Mouse (Mus musculus): Measurements from ENCODE around the gene Lclat1. TPM values are rescaled to one million over a fixed set of nuclear protein-coding genes. Genes with fewer than 3 reads are reported as not detected.

The Lclat1 gene
- total and polyA plus RNA-seq, 3 experiments = 6.3 to 9.6 (median 7.0) TPM

DNA sequence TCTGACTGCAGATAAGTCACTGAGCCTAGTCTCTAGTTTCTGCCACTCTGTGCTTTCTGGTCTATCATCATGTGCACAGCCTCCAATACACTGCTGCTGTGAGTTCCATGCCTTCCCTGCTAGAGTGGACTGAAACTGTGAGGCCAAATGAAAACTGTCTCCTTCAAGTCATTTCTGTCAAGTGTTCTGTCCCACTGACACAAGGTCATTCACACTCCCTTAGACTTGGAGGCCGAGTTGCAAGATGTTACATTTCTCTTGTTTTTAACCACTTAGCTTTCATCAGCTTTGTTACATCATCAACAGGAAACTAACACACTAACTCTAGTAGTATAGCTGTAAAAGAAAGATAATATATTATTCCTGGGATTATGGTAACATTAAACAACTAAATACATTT lies 9.1 kb upstream of the Lclat1 start:
- Histone ChIP-seq H3K36me3 (replicated peaks in 1 of 2; ENCODE audit: control insufficient read depth in 1 of 2, insufficient read depth in 1 of 2, low read length in 1 of 2) (no peaks in the 10 kb centered on the region), H3K9me3 (replicated peaks; ENCODE audit: low read length) (peaks cover 2% of the 10 kb centered on the region), H3K4me3 (replicated peaks in 1 of 3; ENCODE audit: low read depth in 2 of 3, low read length in 2 of 3, poor library complexity in 1 of 3) (no peak overlapping the region), H3K9ac (ENCODE audit: insufficient read depth, low read depth) (no peak overlapping the region), H3K4me1 (ENCODE audit: control insufficient read depth in 1 of 2, insufficient read depth in 2 of 2) (peaks cover 3 to 16% of the 10 kb centered on the region in 2 experiments; a peak in 2 of 4 replicates), H3K79me2 (replicated peaks; ENCODE audit: control insufficient read depth, extremely low read depth, insufficient read depth, poor library complexity, severe bottlenecking) (no peaks in the 10 kb centered on the region), H3K4me2 (ENCODE audit: insufficient read depth, low read depth, poor library complexity, severe bottlenecking) (no peak overlapping the region), H3K27ac (ENCODE audit: insufficient read depth, low read depth) (no peak overlapping the region), H3K27me3 (replicated peaks) (no peaks in the 10 kb centered on the region)
- dilution Hi-C loops (cut with MboI; ENCODE audit: extremely low pct_ligation_motif_present, extremely low pct_unique_long_range_greater_than_20kb, low sequenced_read_pairs) (no loop called here), in situ Hi-C loops (cut with MboI; ENCODE audit: low pct_ligation_motif_present, low pct_unique_long_range_greater_than_20kb, low sequenced_read_pairs) (no loop called here)
- DNase-seq (ENCODE audit: extremely low read depth) = no peak
- no peak for TF ChIP-seq RCOR1 (conservative IDR thresholded peaks at IDR 0.05; ENCODE audit: low read depth, low read length)

DNA sequence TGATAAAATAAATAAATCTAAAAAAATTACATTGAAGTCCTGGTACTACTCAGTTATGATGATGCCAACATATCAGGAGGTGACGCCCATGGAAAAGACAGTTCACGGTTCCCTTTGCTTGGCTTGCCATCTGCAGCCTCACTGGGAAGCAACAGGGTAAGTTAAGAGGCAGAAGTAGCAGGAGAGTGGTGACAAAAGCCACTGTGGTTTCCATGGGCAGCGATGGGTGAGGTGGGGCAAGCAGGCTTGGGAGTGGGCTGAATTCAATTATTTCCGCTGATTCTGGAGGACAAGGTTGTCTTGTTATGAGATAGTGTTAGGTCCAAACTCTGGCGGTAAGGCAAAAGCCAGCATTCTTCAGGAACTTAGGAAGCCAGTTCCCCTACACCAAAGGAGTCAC lies 7.4 kb upstream of the Lclat1 start:
- Histone ChIP-seq H3K36me3 (replicated peaks in 1 of 2; ENCODE audit: control insufficient read depth in 1 of 2, insufficient read depth in 1 of 2, low read length in 1 of 2) (no peaks in the 10 kb centered on the region), H3K4me3 (replicated peaks in 1 of 3; ENCODE audit: low read depth in 2 of 3, low read length in 2 of 3, poor library complexity in 1 of 3) (no peak overlapping the region), H3K9ac (ENCODE audit: insufficient read depth, low read depth) (no peak overlapping the region), H3K4me1 (ENCODE audit: control insufficient read depth in 1 of 2, insufficient read depth in 2 of 2) (peaks cover 3 to 11% of the 10 kb centered on the region in 2 experiments; a peak in 2 of 4 replicates), H3K27ac (ENCODE audit: insufficient read depth, low read depth) (no peak overlapping the region), H3K79me2 (replicated peaks; ENCODE audit: control insufficient read depth, extremely low read depth, insufficient read depth, poor library complexity, severe bottlenecking) (no peaks in the 10 kb centered on the region), H3K9me3 (replicated peaks; ENCODE audit: low read length) (peaks cover 2% of the 10 kb centered on the region), H3K4me2 (ENCODE audit: insufficient read depth, low read depth, poor library complexity, severe bottlenecking) (no peak overlapping the region), H3K27me3 (replicated peaks) (peaks cover 4% of the 10 kb centered on the region)
- TF ChIP-seq KAT2A (IDR thresholded peaks at IDR 0.05; ENCODE audit: insufficient replicate concordance, low read length) = no peak
- TF ChIP-seq BHLHE40 (IDR thresholded peaks at IDR 0.05; ENCODE audit: low read depth, low read length) = no peak
- TF ChIP-seq ELF1 (IDR thresholded peaks at IDR 0.05; ENCODE audit: low read depth, low read length) = no peak
- no peak for TF ChIP-seq JUND (conservative IDR thresholded peaks at IDR 0.05; ENCODE audit: low read depth, low read length)
- TF ChIP-seq USF2 (conservative IDR thresholded peaks at IDR 0.05; ENCODE audit: low read depth, low read length) = no peak
- no peak for TF ChIP-seq NRF1 (IDR thresholded peaks at IDR 0.05; ENCODE audit: low read depth, low read length)
- no peak for TF ChIP-seq CHD1 (IDR thresholded peaks at IDR 0.05; ENCODE audit: low read depth, low read length)
- no peak for TF ChIP-seq POLR2A (IDR thresholded peaks at IDR 0.05; ENCODE audit: low read depth, low read length)
- no peak for TF ChIP-seq MAX (IDR thresholded peaks at IDR 0.05; ENCODE audit: low read length)
- TF ChIP-seq GABPA (IDR thresholded peaks at IDR 0.05; ENCODE audit: insufficient replicate concordance, low read depth, low read length) = no peak
- no peak for TF ChIP-seq CHD2 (IDR thresholded peaks at IDR 0.05; ENCODE audit: low read length)
- TF ChIP-seq RAD21 (IDR thresholded peaks at IDR 0.05; ENCODE audit: low read depth, low read length) = no peak
- in situ Hi-C loops (cut with MboI; ENCODE audit: low pct_ligation_motif_present, low pct_unique_long_range_greater_than_20kb, low sequenced_read_pairs) = no loop called here
- DNase-seq (ENCODE audit: extremely low read depth) = no peak
- dilution Hi-C loops (cut with MboI; ENCODE audit: extremely low pct_ligation_motif_present, extremely low pct_unique_long_range_greater_than_20kb, low sequenced_read_pairs) = no loop called here

DNA sequence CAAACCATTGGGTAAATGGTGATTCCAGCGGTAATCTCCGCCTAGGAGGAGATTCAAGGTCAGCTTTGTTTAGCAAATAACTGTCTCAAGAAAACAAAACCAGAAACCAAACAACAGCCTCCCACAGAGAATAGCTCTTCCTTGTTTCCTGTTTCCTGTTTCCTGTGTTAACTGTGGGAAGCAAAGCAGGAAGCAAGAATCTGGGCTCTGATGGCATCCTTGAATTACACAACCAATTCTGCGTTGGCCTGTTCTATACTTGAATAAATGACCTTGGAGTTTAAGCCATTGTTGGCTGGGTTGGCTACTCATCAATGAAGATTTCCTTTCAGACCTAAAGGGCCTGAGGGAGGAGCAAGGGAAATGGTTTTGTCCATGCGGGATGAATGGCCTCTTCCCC lies 5.2 kb upstream of the Lclat1 start:
- H3K27me3 ChIP-seq (replicated peaks) = peaks cover 9% of the 10 kb centered on the region
- H3K79me2 ChIP-seq (replicated peaks; ENCODE audit: control insufficient read depth, extremely low read depth, insufficient read depth, poor library complexity, severe bottlenecking) = no peaks in the 10 kb centered on the region
- no peak for DNase-seq (ENCODE audit: extremely low read depth)
- H3K36me3 ChIP-seq (replicated peaks in 1 of 2; ENCODE audit: control insufficient read depth in 1 of 2, insufficient read depth in 1 of 2, low read length in 1 of 2) = no peaks in the 10 kb centered on the region
- H3K9me3 ChIP-seq (replicated peaks; ENCODE audit: low read length) = peaks cover 2% of the 10 kb centered on the region
- H3K9ac ChIP-seq (ENCODE audit: insufficient read depth, low read depth) = no peak overlapping the region
- H3K27ac ChIP-seq (ENCODE audit: insufficient read depth, low read depth) = no peak overlapping the region
- dilution Hi-C loops (cut with MboI; ENCODE audit: extremely low pct_ligation_motif_present, extremely low pct_unique_long_range_greater_than_20kb, low sequenced_read_pairs) = no loop called here
- H3K4me3 ChIP-seq (replicated peaks in 1 of 3; ENCODE audit: low read depth in 2 of 3, low read length in 2 of 3, poor library complexity in 1 of 3) = no peak overlapping the region
- H3K4me2 ChIP-seq (ENCODE audit: insufficient read depth, low read depth, poor library complexity, severe bottlenecking) = no peak overlapping the region
- peaks cover 0 to 4% of the 10 kb centered on the region in 2 experiments; a peak in 1 of 4 replicates for H3K4me1 ChIP-seq (ENCODE audit: control insufficient read depth in 1 of 2, insufficient read depth in 2 of 2)
- TF ChIP-seq E2F4 (IDR thresholded peaks at IDR 0.05; ENCODE audit: insufficient replicate concordance, low read depth, low read length) = no peak
- no peak for TF ChIP-seq POLR2A (IDR thresholded peaks at IDR 0.05; ENCODE audit: low read depth, low read length)
- TF ChIP-seq USF2 (conservative IDR thresholded peaks at IDR 0.05; ENCODE audit: low read depth, low read length) = no peak
- TF ChIP-seq USF1 (IDR thresholded peaks at IDR 0.05; ENCODE audit: low read depth, low read length) = no peak
- no peak for TF ChIP-seq HCFC1 (IDR thresholded peaks at IDR 0.05; ENCODE audit: low read depth, low read length)
- no peak for TF ChIP-seq ZC3H11A (IDR thresholded peaks at IDR 0.05; ENCODE audit: low read depth, low read length)
- TF ChIP-seq MYC (IDR thresholded peaks at IDR 0.05; ENCODE audit: low read depth, low read length) = no peak
- TF ChIP-seq POLR2AphosphoS2 (IDR thresholded peaks at IDR 0.05; ENCODE audit: low read depth, low read length) = no peak
- TF ChIP-seq PAX5 (IDR thresholded peaks at IDR 0.05; ENCODE audit: low read length) = no peak
- no peak for TF ChIP-seq CTCF (conservative IDR thresholded peaks at IDR 0.05 in 1 of 2, IDR thresholded peaks at IDR 0.05 in 1 of 2; ENCODE audit: low read depth in 2 of 2, low read length in 2 of 2)
- no peak for TF ChIP-seq ZKSCAN1 (IDR thresholded peaks at IDR 0.05; ENCODE audit: borderline replicate concordance, low read depth, low read length)
- no peak for TF ChIP-seq UBTF (IDR thresholded peaks at IDR 0.05; ENCODE audit: low read depth, low read length)
- no peak for TF ChIP-seq ZMIZ1 (IDR thresholded peaks at IDR 0.05; ENCODE audit: low read depth, low read length)
- no peak for TF ChIP-seq ETS1 (conservative IDR thresholded peaks at IDR 0.05; ENCODE audit: low read depth, low read length)
- in situ Hi-C loops (cut with MboI; ENCODE audit: low pct_ligation_motif_present, low pct_unique_long_range_greater_than_20kb, low sequenced_read_pairs) = no loop called here

Measured in CH12.LX (cell line).